Mouse (Mus musculus) brain, adult 2 months (tissue): ENCODE results near the gene Dnm2.

ENCODE experiments used
- DNase-seq: peaks from one replicate; pipeline ENCODE4 v3.0.0; 2011; ENCODE audit warnings: low read depth, low spot score

Gene Dnm2

DNA sequence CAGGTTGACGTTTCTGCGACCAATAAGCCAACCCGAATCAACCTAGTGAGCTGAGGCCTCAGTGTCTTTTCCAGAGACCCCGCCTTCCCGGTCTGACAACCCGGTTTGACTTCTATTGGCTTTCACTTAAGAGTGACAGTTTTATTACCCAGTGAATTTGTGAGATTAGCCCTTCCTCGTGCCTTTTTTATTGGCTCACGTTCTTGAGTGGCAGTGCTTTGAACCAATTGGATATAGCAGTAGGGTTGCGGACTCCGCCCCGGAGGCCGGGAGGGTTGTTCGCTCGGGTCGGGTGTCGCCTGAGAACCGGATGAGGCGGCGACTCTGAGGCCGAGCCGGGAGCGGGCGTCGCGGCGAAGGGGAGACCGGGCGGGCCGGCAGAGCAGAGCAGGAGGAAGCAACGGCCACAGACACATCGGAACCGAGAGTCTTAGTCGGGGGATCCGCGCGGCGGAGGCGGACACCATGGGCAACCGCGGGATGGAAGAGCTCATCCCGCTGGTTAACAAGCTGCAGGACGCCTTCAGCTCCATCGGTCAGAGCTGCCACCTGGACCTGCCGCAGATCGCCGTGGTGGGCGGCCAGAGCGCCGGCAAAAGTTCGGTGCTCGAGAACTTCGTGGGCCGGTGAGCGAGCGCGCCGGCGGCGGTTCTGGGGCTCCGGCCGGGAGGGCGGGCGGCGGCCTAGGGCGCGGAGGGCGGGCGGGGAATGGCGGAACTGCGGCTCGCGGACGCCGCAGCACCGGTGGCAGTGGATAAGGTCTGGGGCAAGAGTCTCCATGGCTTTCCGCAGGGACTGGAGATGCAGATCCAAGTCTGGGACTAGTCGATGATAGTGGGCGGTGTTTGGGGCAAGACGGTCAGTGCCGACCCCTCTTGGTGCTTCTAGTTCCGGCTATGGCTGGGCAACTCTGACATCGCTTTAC is at the start of gene Dnm2:
TSS of gene Dnm2 (plus strand) at position 278 of the 925 bp plus-strand sequence.
- DNase-seq = peak; percentile 100

DNA sequence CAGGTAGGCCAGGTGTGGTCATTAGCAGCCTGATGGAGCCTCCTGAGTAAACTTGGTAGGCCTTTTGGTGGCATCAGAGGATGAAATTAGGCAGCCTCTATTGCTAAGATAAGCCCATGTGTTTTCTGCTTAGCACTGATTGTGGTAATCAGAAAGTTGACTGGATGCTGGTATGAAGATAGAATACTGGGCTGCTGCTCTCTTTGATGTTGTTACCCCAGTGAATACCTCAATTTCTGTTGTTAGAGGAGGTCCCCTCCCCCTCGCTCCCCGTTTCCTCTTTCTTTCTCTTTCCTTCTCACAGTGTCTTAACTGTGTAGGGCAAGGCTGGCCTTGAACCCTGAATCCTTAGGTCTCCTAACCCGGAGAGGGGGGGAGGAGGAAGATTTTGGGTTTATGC is 45.5 kb upstream of the Dnm2 start:
- no peak for DNase-seq

DNA sequence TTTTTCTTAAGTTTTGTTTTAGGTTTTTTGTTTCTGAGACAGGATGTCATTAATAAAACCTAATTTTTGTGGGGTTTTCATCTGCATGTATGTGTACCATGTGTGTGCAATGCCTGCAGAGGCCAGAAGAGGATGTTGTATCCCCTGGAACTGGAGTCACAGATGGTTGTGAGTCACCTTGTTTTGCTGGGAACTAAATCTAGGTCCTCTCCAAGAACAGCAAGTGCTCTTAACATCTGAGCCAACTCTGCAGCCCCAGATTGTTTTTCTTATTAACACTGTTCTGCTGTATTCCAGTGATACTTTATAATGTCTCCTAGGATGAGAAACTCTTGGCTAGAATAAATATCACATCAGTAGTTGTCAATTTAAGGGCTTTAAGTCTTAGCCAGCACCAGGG is 43.8 kb upstream of the Dnm2 start:
- peak; percentile 55 for DNase-seq

DNA sequence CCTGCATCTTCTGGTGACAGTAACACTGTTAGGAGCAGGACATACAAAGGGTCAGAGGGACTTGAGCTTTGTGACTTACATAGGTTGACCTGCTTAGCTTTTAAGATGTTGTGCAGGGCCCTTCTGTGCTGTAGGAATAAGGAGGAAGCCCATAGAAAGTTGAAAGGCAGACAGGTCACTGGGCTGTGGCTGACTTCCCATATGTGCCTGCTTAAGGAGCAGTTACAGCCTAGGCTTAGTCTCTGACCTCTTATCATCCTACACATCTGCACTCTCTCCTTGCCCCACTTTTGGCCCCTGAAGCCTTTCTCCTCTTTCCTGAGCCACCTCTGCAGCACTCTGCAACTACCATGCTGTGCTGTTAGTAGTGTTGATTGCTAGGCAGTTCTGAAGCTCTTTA is 40.7 kb upstream of the Dnm2 start:
- DNase-seq = no peak

DNA sequence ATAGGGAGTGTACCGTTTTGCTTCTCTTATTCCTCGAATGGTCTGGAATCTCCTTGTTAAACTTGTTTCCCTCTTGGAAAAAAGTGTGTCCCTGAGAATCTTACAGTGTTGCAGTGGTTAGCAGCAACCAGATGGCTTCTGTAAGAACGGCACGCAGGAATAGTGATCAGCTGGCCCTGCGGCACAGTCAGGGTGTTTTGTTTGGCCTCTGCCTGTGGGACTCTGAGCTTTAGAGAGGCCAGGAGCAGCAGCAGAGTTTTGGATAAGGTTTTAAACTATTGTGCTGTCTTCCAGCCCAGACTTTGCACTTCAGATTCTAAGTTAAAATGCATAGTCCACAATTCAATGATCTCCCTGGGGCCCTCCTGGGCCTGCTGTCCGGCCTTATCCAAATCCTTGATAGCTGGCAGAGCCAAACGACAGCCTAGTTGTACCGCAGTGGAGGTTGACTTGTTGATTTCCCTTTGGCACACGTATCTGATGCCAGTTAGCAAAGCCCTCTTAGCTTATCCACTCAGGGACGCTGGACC is 32.0 kb upstream of the Dnm2 start:
- no peak for DNase-seq

DNA sequence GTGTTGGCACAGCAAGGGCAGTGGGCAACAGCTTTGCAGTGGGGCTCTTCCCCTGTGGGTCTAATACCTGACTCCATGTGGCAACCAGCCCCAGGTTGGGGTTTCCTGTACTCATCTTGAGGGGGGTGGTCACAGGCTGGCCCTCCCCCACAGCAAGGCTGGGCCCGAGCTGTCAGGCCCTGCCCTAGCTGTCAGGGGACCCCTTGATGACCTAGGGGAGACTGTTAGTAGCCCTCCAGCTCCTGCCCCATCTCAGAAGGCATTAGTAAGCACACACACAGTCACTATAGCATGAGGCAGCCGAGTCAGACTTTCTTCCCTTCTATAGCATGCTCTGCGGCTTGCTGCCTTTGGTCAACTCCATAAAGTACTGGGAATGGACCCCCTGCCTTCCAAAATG is 29.0 kb upstream of the Dnm2 start:
- DNase-seq = no peak

DNA sequence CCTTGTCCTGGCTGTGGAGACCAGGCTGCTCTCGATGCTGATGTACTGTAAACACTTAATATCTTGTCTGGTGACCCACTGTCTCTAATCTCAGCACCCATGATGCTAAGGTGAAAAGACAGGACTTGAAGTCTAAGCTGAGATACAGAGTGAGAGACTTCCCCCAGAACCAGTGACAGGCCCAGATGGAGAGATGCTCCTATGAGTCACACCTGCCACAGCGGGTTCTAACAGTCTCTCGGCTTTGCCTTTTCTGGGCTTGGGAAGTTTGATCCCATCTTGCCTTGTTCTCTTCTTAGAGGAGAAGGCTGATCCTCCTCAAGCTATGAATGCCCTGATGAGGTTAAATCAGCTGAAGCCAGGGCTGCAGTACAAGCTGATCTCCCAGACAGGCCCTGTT is 27.5 kb upstream of the Dnm2 start:
- peak; percentile 52 for DNase-seq

DNA sequence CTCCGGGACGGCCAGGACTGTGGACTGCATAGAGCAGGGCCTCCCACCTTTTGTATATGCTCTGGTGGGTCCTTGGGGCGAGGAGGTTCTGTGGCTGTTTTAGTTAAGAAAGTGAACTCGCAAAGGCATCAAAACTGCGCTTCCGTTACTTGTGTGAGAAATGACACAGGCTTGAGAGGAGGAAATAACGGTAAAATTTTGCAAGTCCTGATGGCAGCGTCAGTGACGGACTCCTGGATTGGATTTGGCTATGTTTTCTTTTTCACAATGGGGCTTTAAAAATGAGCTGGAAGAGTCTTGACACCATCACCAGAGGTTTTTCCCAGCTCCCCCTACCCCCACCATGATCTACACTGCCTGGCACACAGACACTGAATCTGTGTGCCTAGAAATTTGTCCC is 23.7 kb upstream of the Dnm2 start:
- DNase-seq = no peak

DNA sequence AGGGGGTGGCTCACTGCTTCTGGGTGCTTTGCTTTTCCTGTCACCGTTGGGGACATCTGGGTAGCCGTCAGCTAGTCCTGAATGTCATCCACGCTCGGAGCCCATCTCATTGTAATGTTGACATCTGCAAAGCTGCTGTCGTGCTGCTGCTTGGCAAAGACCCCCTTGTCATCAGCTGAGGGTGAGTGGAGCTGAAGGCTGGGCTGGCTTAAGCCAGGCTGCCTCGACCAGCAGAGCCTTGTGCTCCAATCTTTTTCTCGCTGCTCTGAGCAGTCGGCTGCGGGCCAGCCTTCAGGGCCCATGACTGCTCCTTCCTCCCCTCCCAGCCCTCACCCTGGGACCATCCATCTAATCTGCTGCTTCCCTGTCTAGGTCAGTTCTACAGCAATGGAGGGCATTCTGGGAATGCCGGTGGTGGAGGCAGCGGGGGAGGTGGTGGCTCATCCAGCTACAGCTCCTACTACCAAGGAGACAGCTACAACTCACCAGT is 21.9 kb upstream of the Dnm2 start:
- no peak for DNase-seq

DNA sequence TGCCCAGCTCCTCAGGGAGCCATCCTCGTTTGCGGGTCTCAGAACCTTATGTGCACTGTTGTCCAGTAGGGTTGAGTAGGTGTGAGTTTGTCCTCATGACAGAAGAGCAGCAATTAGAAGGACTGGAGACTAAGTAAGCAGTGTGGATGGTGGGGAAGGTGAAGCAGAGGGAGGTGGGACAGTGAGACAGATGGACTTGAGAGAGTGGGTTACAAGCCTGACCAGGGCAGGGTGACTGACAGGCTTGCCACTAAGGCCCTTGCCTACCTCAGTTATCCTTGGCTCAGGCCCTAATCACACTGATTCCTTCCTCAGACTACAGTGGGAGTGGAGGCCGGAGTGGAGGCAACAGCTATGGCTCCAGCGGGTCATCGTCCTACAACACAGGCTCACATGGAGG is 21.0 kb upstream of the Dnm2 start:
- DNase-seq = no peak

DNA sequence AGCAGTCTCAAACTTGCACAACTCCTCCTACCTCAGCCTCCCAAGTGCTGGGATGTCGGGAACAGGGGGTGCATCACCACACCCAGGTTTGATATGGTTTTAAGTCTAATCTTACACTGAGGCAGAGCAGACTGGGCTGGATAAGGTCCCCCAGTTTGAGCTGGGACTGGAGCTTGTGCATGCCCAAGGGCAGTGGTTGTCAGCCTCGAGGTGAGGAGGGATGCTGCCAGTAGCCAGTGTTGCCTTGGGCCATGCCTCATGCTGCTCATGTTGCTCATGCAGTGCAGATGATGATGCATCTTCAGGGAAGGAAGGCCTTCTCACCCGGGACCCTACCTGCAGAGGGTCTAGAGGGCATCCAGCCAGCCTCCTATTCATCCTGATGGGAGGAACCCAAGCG is 19.2 kb upstream of the Dnm2 start:
- DNase-seq = no peak

DNA sequence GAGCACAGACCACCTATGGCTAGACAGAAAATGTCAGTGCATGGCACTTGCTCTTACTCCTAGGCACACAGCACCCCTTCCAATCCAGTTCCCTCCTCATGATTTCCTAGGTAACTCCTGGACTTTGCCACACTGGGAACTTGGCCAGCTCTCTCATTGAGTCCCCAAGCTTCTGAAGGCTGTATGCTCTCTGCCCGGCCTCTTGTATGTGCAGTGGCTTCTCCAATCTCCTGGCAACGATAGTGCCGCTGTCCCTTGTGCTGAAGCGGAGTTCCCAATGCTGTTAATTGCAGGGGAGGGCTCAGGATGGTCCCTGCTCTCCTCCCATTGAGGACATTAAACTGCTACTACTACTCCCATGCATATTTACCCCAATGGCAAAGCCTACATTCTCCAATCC is 16.8 kb upstream of the Dnm2 start:
- no peak for DNase-seq

DNA sequence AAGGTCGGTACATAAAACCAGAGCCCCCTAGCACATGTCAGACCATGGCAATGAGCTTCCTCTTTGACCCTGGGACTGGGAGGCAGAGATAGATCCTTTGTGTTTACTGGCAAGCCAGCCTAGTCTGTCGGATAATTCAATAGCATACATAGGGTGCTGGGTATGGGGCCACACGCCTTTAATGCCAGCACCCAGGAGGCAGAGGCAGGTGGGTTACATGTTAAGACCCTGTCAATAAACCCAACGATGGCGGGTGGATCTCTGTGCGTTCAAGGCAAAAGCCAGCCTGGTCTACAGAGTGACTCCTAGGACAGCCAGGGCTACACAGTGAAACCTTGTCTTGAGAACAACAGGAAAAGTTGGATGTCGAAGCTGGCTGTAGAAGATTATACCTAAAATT is 16.1 kb upstream of the Dnm2 start:
- DNase-seq = no peak

DNA sequence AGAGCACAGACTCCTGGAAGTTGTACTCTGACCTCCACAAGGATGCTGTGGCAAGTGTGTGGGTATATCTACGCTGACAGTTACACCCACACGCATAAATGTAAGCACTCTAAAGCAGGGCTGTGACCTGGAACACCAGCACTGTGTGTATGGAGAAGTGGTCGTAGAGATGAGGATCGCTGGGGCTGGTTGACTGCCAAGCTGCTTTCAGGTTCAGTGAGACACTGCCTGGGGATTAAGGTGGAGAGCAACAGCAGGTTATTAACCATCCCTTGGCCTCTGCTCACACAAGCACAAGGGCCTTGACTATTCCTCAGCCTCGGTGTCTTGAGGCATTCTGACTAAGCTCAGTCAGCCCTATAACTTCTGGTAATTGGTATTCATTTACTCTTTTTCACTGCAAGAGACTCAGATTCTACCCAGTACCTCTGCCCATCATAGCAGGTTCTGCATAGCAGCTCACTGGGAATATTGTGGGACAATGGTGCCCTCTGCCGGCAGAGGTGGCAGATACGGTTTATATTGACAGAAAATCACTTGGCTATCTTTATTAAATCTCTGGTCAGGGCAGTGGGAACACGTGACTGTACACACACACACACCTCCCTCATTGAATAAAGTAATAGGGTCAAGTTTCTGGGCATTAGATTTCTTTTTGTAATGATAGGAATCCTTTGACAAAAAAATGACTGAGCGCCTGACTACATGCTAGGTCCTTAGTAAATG is 15.0 kb upstream of the Dnm2 start:
- DNase-seq = peak; percentile 86

DNA sequence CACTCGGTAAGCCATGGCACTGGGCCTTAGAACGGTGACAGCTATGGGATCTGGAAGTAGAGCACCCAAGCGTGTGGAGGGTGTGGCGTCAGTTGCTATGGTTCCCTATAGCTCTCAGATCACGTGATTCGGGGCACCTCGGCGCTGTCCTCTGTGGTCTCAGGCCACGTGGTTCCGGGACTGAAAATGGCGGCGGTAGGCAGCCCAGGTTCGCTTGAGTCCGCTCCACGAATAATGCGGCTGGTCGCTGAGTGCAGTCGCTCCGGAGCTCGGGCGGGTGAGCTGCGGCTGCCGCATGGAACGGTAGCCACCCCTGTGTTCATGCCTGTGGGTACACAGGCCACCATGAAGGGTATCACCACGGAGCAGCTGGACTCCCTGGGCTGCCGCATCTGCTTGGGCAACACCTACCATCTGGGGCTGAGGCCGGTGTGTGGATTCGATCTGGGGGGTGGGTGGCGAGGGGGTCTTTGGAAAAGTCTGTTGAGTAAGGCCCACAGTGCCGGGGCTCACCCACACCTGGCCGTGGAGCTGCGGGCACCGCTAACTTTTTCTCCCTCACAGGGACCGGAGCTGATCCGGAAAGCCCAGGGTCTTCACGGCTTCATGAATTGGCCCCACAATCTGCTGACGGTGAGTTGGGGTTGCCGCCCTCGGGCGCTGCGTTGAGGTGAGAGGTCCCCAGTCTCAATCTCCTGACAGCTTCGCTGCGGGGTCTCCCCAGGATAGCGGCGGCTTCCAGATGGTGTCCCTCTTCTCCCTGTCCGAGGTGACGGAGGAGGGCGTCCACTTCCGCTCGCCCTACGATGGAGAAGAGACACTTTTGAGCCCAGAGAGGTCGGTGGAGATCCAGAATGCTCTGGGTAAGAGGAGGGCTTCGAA is 12.8 kb upstream of the Dnm2 start, which contains the start of gene Qtrt1:
TSS of gene Qtrt1 (plus strand) at position 169 of the 882 bp plus-strand sequence.
- peak; percentile 97 for DNase-seq

DNA sequence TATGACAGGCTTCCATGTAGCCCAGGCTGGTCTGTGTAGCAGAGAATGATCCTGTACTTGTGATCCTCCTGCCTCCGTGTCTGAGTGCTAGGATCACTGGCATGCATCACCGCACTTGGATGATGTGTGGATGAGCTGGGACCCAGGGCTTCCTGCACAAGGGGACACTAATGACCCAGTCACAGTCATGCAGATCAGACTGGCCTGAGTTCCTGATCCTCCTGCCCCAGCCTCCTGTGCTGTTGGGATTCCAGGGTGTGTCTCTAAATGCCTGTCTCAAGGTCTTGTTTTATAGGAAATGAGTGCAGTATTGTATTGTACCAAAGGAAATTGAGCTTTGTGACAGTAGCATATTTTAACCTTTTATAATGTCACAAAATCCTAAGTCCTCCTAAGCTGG is 6.8 kb upstream of the Dnm2 start:
- DNase-seq = no peak

DNA sequence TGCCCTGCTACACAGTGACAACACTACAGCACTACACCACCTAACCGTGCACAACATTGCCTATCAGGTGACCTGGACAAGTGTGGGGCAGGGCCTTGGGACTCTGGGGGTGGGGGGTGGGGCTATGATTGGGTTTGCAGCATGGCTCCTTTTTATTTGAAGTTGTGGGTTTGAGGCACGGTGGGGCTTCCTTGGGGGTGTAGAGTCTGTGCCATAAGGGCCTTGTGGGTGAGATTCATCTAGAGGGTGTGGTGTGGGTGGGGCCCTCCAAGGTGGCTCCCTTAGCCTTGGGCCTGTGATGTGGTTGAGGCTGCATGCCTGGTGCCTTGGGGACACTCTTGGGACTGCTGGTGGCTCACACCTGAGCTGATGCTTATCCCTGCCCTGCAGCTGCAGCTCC is 5.1 kb upstream of the Dnm2 start:
- no peak for DNase-seq

DNA sequence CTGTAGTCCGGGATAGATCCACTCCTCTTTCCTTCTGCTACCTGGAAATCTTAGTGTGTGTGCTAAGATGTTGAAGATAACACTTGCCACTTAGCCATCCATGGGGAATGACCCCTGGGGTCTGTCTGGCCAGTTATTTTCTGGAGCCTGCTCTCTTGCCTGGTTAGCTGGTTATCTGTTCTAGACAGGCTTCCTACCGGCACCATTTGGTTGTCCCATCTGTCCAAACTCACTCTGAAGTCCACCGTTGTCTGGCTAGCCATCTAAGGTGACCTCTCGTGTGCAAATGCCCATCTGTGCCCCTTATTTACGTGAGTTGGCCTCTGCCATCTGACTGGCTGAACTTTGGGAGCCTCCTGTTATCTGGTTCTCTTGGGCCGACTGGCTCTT is 843 bp downstream of the Dnm2 start:
- DNase-seq = peak; percentile 89

DNA sequence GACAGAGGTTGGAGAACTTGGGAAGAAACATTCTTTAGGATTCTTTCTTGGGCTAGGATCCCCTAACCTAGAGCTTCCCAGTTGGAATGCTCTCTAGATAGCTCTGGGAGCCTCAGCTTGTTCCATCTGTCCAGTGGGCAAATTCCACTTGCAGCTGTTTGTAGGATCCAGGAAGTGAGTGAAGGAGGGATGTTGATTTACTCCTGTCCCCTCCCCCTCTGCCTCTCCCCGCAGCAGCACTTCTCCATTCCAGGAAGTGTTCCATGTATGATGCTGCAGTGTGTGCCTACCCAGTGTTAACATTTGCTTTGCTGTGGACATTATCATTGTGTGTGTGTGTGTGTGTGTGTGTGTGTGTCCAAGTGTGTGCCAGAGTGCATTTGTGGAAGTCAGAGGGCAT is 1.3 kb downstream of the Dnm2 start:
- peak; percentile 37 for DNase-seq

DNA sequence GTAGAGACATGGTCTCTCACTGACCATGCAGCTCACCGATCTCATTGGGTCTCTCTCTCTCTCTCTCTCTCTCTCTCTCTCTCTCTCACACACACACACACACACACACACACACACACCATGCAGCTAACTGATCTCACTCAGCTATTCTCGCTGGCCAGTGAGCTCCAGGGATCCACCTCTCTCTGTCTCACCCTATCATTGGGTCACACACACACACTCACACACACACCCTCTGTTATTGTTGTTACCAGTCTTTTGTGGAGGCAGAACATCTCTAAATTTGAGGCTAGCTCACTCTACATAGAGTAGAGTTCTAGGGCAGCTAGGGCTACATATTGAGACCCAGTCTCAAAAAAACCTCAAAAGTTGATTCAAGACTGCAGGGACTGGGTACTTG is 1.8 kb downstream of the Dnm2 start:
- DNase-seq = peak; percentile 23

DNA sequence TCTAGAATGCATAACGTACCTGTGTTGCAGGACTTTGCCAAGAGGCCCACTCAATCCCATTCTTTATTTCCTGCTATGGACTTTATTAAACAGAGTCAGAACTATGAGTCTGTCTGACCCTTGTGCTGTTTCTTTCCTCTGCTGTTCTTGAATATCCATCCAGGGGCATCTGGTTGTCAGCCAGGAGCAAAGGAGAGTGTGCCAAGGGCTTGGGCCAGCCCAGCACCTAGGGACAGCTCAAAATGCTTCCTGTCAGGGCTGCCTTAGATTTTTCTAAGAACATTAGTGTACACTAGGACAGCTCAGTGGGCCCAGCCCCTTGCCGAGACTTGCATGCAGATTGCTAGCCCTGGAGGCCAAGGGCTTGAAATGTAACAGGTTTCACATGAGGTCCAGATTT is 3.1 kb downstream of the Dnm2 start:
- peak; percentile 53 for DNase-seq

DNA sequence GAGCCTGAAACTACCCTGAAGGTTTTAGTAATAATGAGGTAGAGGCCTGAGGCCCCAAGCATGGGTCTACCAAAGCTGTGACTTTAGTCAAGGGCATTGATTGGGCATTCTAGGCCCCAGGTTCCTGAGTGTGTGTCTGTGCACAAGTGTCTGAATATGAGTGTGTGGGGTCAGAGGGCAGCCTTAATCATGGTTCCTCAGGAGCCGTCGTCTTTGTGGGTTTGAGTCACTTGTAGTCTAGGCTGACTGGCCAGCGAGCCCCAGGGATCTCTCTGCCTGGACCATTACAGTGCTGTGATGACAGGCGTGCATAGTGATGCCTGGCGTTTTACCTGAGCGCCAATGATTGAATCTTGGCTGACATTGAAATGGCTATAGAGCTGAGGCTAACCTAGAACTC is 3.5 kb downstream of the Dnm2 start:
- DNase-seq = no peak
